Mouse (Mus musculus) thymus, postnatal 10 days (tissue): ENCODE measurements around the gene Ccn6.

Experiments used
- DNase-seq, 2 experiments: peaks; one replicate each; pipeline ENCODE4 v3.0.0; 2021; ENCODE audit warnings: low spot score in 2 of 2

Ccn6 gene

GRCm38 (mm10) chr10:39161406-39161805, 2.2 kb downstream of the Ccn6 start:
- no peak for DNase-seq

DNA sequence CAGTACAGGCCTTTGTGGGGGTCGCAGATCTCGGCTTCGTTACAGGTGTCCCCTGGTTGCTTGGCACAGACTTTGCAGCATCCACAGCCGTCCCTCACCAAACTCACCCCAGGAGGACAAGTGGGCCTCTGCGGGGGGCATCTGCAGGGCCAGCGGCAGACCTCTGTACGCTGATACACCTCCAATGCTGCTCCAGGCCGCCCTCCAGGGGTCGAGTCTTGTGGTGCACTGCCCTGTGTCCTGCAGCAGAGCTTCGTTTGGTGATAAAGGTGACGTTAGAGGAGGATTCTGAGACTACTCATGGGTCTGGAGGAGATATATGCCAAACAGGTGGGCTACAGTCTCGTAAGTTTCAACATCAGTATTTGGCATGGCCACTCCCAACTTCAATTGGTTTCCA, 5.3 kb downstream of the Ccn6 start:
- DNase-seq, result no peak

DNA sequence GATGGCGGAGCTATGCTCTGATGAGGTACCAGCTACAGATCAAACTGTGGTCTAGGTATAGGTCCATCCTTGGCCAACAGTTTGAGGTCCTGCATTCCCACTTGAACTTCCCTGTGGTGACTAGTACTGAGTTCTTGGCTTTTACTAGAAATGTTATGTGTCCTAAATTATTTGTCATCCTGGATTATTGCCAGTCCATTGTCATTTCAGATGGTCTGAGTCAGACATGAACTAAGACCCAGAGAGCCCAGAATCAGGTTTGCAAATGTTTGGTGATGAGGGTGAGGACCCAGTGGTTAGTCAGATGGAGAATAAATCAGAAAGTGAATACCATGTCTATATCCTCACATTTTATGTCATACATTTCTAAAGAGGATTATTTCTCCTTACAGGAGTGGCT, 6.3 kb downstream of the Ccn6 start:
- no peak for DNase-seq

DNA sequence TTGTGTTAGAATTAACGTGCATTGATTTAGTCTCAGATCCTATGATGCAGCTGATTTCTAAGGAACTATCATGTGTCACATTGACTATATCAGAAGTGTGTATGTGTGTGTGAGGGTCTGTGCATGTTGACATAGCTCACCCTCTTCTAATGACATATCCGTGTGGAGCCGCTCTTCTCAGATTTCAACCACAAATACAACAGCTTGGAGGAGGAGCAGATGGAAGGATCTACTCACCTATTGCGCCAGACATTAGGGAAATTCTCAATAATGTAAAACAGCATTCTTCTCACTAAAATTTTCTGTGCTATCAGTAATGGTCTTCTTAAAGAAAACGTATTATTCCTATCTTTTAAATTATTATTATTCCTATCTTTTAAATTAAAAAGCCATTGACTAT, 6.9 kb downstream of the Ccn6 start:
- no peak for DNase-seq

GRCm38 (mm10) chr10:39142216-39142615, 21.4 kb downstream of the Ccn6 start:
- no peak for DNase-seq

DNA sequence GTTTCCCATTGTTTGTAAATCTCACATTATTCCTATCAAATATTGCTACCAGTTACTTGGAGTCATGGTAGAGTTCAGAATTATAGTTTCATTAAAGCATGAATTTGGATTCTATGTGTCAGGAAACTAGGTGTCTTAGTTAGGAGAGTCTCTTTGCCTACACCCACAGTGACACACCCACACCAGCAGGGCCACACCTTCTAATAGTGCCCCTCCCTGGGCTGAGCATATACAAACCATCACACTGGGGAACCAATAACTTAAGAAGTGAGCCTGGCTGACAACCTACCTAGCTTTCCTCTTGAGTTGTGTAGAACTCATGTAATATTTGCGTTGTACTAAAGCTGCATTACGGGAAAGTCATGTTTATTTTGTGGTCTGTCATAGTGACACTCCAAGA, 22.2 kb downstream of the Ccn6 start:
- DNase-seq, result no peak

- DNase-seq, result no peak
Observed at GRCm38 (mm10) chr10:39140843-39141242, 22.8 kb downstream of the Ccn6 start.

DNA sequence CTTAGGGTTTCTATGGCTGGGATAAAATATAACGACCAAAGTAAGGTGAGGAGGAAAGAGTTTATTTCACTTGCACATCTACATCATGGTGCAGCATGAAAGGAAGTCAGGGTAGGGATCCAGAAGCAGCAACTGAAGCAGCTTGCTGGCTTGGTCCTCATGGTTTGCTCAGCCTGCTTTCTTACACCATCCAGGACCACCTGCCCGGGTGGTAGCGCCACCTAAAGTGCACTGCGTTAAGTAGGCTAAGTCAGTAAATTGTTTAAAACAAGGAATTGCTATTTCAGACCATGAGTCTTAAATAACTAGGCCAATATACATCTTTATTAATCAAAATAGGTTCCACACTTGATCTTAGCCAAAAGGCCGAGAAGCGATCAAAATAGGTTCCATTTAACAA, 24.8 kb downstream of the Ccn6 start:
- peak in 1 of 2 experiments; percentile 41 for DNase-seq

DNA sequence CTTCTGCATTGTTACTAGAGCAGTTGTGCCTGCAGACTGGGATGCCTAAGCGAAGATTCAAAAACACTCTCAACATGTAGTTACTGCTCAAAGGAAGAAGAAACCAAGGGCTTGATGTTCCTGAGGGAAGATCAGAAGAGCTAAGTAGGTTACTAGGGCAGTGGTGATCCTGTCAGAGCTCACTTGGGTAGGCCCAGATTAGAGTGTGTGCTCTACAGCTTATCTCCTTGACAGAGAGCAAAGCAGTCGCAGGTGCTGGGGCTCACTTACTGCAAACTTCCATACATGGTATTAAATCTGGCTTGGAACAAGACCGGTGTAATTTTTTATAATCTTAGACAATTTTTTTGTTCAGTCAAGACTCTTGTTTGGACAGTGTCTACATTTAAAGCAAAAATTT, 25.8 kb downstream of the Ccn6 start:
- DNase-seq, result peak; percentile 57 to 63

- peak; percentile 93 for DNase-seq
Observed at GRCm38 (mm10) chr10:39133462-39134310, 29.9 kb downstream of the Ccn6 start, which contains the start of the genes Fam229b and Tube1. Gene Fam229b (minus strand): TSS chr10:39133914. Gene Tube1 (plus strand): TSS chr10:39133976.

DNA sequence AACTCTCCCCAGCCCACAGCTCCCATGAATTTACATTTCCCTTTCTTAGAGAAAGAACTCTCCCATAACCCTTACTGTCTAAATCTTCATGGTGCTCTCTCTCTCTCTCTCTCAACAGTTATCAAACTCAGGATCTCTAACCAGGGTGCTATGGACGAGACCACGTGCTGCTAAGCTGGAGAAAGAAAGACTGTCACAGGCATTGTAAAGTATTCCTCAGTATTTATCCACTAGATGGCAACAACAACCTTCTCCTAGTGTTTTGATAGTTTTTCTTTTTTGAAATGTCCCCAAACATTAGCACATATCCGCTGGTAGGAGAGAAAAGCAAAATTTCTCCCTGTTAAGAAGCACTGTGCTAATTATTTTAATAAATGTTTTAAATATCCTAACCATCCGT, 42.2 kb downstream of the Ccn6 start:
- no peak for DNase-seq

- no peak for DNase-seq
Observed at GRCm38 (mm10) chr10:39109489-39109874, 54.1 kb downstream of the Ccn6 start.

DNA sequence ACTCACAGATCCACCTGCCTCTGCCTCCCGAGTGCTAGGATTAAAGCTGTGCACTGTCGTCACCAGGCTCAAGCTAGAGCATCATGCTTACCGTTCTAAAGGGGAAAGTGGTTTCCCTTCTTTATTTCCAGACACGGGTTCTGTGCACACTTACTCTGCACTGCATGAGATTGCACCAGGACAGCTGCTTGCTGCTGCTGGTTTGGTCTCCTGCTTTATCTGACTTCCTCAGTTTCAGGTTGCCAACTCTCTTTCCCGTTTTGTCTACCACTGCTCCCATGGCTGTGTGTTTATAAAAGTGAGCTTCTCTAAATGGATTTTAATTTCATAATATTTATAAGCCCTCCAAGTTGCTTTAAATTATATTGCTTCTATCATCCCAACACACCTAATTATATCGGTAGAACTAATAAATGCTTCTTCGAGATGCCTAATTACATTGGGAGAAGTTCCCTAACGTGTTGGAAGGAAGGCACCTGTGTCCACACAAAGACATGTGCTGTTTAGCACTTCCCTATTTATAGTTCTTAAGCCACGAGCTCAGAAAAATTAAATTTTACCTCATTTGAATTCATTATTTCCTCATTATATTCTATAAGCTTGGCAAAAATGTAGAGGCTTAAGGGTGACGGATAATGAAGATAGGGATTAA, 54.6 kb downstream of the Ccn6 start:
- no peak for DNase-seq

DNA sequence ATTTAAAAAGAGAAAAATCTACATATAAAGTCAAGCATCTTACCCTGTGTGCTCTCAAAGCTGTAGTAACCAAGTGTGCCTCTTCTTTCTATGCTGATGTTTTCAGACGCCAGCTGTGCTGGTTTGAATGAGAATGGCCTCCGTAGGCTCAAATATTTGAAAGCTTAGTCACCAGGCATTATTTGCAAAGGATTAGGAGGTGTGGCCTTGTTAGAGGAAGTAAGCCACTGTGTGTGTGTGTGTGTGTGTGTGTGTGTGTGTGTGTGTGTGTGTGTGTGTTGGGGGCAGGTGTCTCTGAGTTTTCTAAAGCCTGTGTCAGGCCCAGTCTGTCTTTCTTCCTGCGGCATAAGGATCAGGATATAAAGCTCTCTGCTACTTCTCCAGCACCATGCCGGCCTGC, 56.7 kb downstream of the Ccn6 start:
- DNase-seq, result no peak

DNA sequence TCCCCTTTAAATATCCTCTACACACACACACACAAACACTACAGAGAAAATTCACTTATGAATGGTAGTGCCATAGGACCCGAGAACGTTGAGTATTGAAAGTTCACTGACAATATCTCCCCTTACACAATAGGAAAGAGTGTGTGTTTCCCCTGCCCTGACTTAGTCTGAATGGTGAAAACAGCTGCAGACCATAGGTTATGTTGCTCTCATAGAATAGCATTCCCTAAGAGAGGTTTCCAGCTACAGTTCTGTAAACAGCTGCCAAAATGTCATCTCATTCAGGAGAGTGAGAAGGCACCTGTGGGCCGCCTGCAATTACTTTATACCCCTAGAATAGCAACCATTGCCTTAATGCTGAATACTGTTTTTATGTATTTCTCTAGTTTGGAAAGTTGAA, 57.2 kb downstream of the Ccn6 start:
- DNase-seq, result no peak

DNA sequence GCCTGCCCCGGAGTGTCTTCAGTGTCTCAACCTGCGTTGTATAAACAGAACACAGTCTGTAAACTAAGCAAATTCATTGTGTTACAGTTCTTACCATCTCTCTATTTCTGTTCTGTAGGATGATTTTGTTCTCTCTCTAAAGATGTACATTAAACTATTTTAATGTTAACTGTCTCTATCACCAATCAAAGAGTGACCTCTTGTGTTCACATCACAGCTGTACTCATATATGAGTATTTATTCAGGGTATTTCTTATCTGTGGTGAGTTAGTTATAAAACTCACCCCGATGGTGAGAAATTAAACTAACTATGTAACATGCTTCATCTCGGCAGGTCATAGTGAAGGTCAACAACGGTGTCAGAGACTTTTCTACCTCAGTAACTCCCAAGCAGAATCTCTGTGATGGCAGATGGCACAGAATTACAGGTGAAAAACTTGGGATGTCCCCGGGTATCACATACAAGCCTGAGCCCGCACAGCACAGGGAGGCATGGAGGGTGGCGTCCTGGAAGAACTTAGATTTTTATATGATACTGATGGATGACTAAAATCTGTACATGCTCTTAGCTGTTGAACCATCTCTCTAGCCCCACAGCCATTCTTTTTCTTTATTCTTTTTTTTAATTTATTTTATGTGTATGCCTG, 58.7 kb downstream of the Ccn6 start:
- DNase-seq, result no peak
